Mouse (Mus musculus) megakaryocyte, embryonic 14.5 days (primary cell): ENCODE results near the gene Cntn4. TPM values are rescaled to one million over a fixed set of nuclear protein-coding genes. Genes with fewer than 3 reads are reported as not detected.

Experiments used
- H3K27me3 ChIP-seq: replicated peaks from 2 replicates; pipeline ENCODE3; 2012; ENCODE audit warnings: inconsistent platforms
- H3K36me3 ChIP-seq: replicated peaks from 2 replicates; pipeline ENCODE3; 2012; ENCODE audit warnings: low read length, inconsistent platforms, mixed read lengths
- H3K4me1 ChIP-seq: 2 replicates; pipeline ENCODE4 v1.6.1; 2012; ENCODE audit warnings: inconsistent platforms
- H3K4me3 ChIP-seq: replicated peaks from 2 replicates; pipeline ENCODE3; 2012; ENCODE audit warnings: moderate library complexity, mild to moderate bottlenecking, inconsistent platforms
- H3K9me3 ChIP-seq: 2 replicates; pipeline ENCODE4 v1.6.1; 2012; ENCODE audit warnings: inconsistent platforms
- FLI1 ChIP-seq: IDR thresholded peaks from 2 replicates; pipeline ENCODE4 v1.6.1; 2012; ENCODE audit warnings: low read length, inconsistent platforms, mixed read lengths
- GATA1 ChIP-seq: IDR thresholded peaks from 3 replicates; pipeline ENCODE4 v1.6.1; 2012; ENCODE audit warnings: mixed read lengths, low read length, inconsistent platforms, borderline replicate concordance
- polyA plus RNA-seq: library from polyadenylated mRNA; stranded (reverse); fragments of >175 nt; gene quantifications from 2 replicates; pipeline ENCODE4 v1.2.3, GENCODE M21; 2012; ENCODE audit warnings: low replicate concordance; ENCODE audit not compliant: insufficient read depth

Cntn4 gene
- polyA plus RNA-seq, 1 experiment = not detected

- no peaks in the 10 kb centered on the region for H3K27me3 ChIP-seq
- H3K4me1 ChIP-seq = no peaks in the 10 kb centered on the region
Measured at GRCm38 (mm10) chr6:106299451-106299850, 622.0 kb downstream of the Cntn4 start.

DNA sequence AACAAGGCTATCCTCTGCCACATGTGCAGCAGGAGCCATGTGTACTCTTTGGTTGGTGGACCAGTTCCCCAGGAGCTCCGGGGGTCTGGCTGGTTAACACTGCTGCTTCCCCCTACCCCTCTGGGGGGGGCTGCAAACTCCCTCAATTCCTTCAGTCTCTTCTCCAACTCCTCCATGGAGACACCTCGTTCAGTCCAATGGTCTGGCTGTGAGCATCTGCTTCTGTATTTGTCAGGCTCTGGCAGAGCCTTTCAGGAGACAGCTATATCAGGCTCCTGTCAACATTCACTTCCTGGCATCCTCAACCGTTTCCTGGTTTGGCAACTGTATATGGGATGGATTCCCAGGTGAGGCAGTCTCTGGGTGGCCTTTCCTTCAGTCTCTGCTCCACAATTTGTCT, 622.7 kb downstream of the Cntn4 start:
- H3K4me1 ChIP-seq = no peaks in the 10 kb centered on the region
- H3K9me3 ChIP-seq = 0 out of 2 replicates have a peak, but pooled peaks cover 3% of the 10 kb centered on the region
- no peaks in the 10 kb centered on the region for H3K36me3 ChIP-seq
- H3K4me3 ChIP-seq = no peak overlapping the region
- TF ChIP-seq FLI1 (no peak), GATA1 (no peak)
- no peaks in the 10 kb centered on the region for H3K27me3 ChIP-seq

More at GRCm38 (mm10) chr6:106299451-106299850, 622.0 kb downstream of the Cntn4 start:
- Histone ChIP-seq H3K9me3 (0 out of 2 replicates have a peak, but pooled peaks cover 3% of the 10 kb centered on the region), H3K36me3 (no peaks in the 10 kb centered on the region), H3K4me3 (no peak overlapping the region)
- no peak for TF ChIP-seq FLI1
- no peak for TF ChIP-seq GATA1

GRCm38 (mm10) chr6:106302435-106302834, 625.0 kb downstream of the Cntn4 start:
- TF ChIP-seq FLI1 = no peak
- no peak for TF ChIP-seq GATA1
- no peaks in the 10 kb centered on the region for H3K27me3 ChIP-seq
- H3K4me1 ChIP-seq = no peaks in the 10 kb centered on the region
- no peak overlapping the region for H3K4me3 ChIP-seq
- 0 out of 2 replicates have a peak, but pooled peaks cover 3% of the 10 kb centered on the region for H3K9me3 ChIP-seq
- no peaks in the 10 kb centered on the region for H3K36me3 ChIP-seq

- no peak overlapping the region for H3K4me3 ChIP-seq
- H3K27me3 ChIP-seq = no peaks in the 10 kb centered on the region
- no peaks in the 10 kb centered on the region for H3K9me3 ChIP-seq
- H3K36me3 ChIP-seq = no peaks in the 10 kb centered on the region
- no peaks in the 10 kb centered on the region for H3K4me1 ChIP-seq
- no peak for TF ChIP-seq FLI1
- no peak for TF ChIP-seq GATA1
Measured at GRCm38 (mm10) chr6:106328987-106329386, 651.5 kb downstream of the Cntn4 start.

GRCm38 (mm10) chr6:106329636-106330035, 652.2 kb downstream of the Cntn4 start:
- H3K27me3 ChIP-seq = no peaks in the 10 kb centered on the region

GRCm38 (mm10) chr6:106332466-106332865, 655.0 kb downstream of the Cntn4 start:
- H3K36me3 ChIP-seq = no peaks in the 10 kb centered on the region
- TF ChIP-seq GATA1 (no peak), FLI1 (no peak)
- no peaks in the 10 kb centered on the region for H3K4me1 ChIP-seq
- H3K4me3 ChIP-seq = no peak overlapping the region
- H3K9me3 ChIP-seq = no peaks in the 10 kb centered on the region
- H3K27me3 ChIP-seq = no peaks in the 10 kb centered on the region

More at GRCm38 (mm10) chr6:106329636-106330035, 652.2 kb downstream of the Cntn4 start:
- no peak for TF ChIP-seq FLI1
- TF ChIP-seq GATA1 = no peak
- Histone ChIP-seq H3K4me1 (no peaks in the 10 kb centered on the region), H3K36me3 (no peaks in the 10 kb centered on the region), H3K9me3 (no peaks in the 10 kb centered on the region), H3K4me3 (no peak overlapping the region)

DNA sequence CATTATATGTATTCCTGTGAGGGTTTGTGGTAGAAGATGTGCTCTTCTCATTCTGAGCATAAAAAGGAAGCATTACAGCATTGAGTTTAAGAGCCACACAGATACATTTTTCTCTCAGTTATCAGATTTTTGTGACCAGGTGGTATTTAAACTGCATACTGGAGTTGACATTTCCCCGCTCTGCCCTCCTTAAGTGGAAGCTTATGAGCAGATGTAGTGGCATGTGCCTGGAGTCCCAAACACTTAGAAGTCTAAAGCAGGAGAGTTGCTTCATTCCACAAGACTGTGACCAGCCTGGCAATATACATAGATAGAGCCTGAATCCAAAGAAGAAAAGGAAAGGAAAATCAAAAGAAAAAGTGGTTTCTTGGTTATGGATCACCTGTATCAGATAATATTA, 655.5 kb downstream of the Cntn4 start:
- Histone ChIP-seq H3K27me3 (no peaks in the 10 kb centered on the region), H3K4me1 (no peaks in the 10 kb centered on the region), H3K9me3 (no peaks in the 10 kb centered on the region), H3K4me3 (no peak overlapping the region), H3K36me3 (no peaks in the 10 kb centered on the region)
- TF ChIP-seq FLI1 (no peak), GATA1 (no peak)

DNA sequence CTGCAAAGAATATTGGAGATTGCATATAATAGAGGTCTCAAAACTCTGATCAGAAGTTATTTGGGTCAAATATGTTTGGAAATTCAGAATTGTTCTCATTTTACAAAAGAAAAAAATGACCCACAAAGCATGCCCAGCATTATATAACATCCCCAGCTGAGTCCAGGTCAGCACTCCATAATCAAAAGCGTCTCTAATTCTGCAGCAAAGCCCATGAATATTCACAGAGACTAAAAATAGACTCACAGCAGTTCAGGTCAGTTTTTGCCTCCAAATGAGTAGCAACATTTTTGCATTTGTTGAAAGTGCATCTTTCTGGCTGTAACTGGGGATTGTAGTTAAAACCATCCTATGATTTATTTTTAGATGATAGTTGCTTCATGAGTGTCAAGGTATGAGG, 657.6 kb downstream of the Cntn4 start:
- no peaks in the 10 kb centered on the region for H3K36me3 ChIP-seq
- H3K4me3 ChIP-seq = no peak overlapping the region
- no peaks in the 10 kb centered on the region for H3K4me1 ChIP-seq
- no peaks in the 10 kb centered on the region for H3K9me3 ChIP-seq
- no peak for TF ChIP-seq FLI1
- no peak for TF ChIP-seq GATA1
- no peaks in the 10 kb centered on the region for H3K27me3 ChIP-seq

GRCm38 (mm10) chr6:106336805-106337204, 659.3 kb downstream of the Cntn4 start:
- no peak for TF ChIP-seq GATA1
- TF ChIP-seq FLI1 = no peak
- H3K36me3 ChIP-seq = no peaks in the 10 kb centered on the region
- no peaks in the 10 kb centered on the region for H3K27me3 ChIP-seq
- no peak overlapping the region for H3K4me3 ChIP-seq
- H3K4me1 ChIP-seq = no peaks in the 10 kb centered on the region
- H3K9me3 ChIP-seq = peaks cover 4% of the 10 kb centered on the region; the same call in 1 of the 2 replicates

GRCm38 (mm10) chr6:106337829-106338228, 660.4 kb downstream of the Cntn4 start:
- Histone ChIP-seq H3K27me3 (no peaks in the 10 kb centered on the region), H3K4me1 (no peaks in the 10 kb centered on the region), H3K4me3 (no peak overlapping the region), H3K9me3 (peaks cover 4% of the 10 kb centered on the region; the same call in 1 of the 2 replicates), H3K36me3 (no peaks in the 10 kb centered on the region)
- TF ChIP-seq FLI1 = no peak
- TF ChIP-seq GATA1 = no peak

DNA sequence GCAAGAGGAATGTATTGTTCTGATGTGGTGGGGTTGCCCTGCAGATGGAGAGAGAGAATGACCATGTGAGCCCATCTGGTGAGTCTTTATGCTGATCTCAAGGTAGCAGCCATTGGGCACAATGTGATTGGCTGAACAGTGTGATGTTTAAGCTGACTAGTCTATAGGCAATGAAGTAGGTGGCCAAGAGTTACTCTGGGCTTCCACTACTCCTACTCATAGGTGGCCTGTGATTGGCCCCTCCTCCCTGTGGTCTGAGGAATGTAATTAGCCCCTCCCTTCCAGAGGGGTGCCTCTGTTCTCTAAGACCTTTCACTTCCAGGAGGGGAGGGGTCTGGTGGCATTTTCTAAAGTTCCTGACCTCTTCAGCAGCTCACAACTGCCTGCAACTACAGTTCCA, 663.7 kb downstream of the Cntn4 start:
- no peak overlapping the region for H3K4me3 ChIP-seq
- no peaks in the 10 kb centered on the region for H3K36me3 ChIP-seq
- H3K9me3 ChIP-seq = peaks cover 4% of the 10 kb centered on the region; the same call in 1 of the 2 replicates
- H3K4me1 ChIP-seq = no peaks in the 10 kb centered on the region
- no peak for TF ChIP-seq FLI1
- TF ChIP-seq GATA1 = no peak
- H3K27me3 ChIP-seq = no peaks in the 10 kb centered on the region
